Comparison of ENCODE assay signal across 12 mouse cellular contexts in the genomic region with DNA sequence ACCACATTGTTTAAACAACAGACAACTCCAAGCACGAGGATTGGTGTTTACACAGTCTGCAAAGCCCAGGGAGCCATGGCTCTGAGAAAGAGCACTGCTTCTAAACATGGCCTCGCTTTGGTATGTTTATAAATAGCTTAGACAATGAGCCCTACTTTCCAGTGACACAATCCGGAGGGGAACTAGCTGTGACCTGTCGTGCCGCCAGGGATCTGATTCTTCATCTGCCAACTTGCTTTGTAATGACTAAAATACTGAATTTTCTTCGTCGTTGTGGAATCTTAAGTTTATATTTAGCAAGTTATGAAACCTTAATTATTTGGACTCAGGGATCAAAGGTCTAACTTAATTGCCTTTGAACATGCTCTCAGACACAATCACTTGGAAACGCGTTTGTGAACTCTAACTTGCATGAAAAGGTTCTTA. TPM values are rescaled to one million over a fixed set of nuclear protein-coding genes. Genes with fewer than 3 reads are reported as not detected.
DNase-seq lines count a peak whose midpoint lies in the region; ATAC-seq and TF ChIP-seq lines count a peak whose summit lies in the region.
"Had no signal": no experiment of that assay in that cellular context is flagged by ENCODE, and none has a peak within 500 bp of the region (broad histone marks: within the 10 kb centered on the region; RNA-seq: fewer than 3 reads in every experiment).

No protein-coding gene starts in this region.

- H3K36me3 ChIP-seq in stomach, embryonic 16.5 days (ENCODE audit: control insufficient read depth, insufficient read depth, low read length), result 0 out of 2 replicates have a peak, but pooled peaks cover 3% of the 10 kb centered on the region
- H3K36me3 ChIP-seq: liver, embryonic 15.5 days had no signal

- H3K9ac ChIP-seq in stomach, embryonic 16.5 days (ENCODE audit: low read length), result no peak overlapping the region
- H3K9ac ChIP-seq: liver, embryonic 15.5 days had no signal

- peaks cover 13% of the 10 kb centered on the region for H3K4me1 ChIP-seq in lung, adult 2 months (ENCODE audit: control insufficient read depth, insufficient read depth, low read length)
- H3K4me1 ChIP-seq in stomach, embryonic 16.5 days (ENCODE audit: control insufficient read depth, insufficient read depth, low read length), result peaks cover 4% of the 10 kb centered on the region; the same call in 1 of the 2 replicates
- H3K4me1 ChIP-seq: liver, embryonic 15.5 days had no signal

- DNase-seq in adrenal gland, postnatal 14 days, result peak; percentile 37
- no peak for DNase-seq in adrenal gland, adult (ENCODE audit: inconsistent age in 2 of 2, low spot score in 1 of 2)
- peak; percentile 53 to 74 for DNase-seq in lung, adult 18-20 months
- DNase-seq in lung, adult 2 months, result no peak
- DNase-seq in kidney, postnatal 36 days, result peak; percentile 59 to 69
- DNase-seq in embryo, embryonic 11 days, result no peak
- no peak for DNase-seq in cerebellum, postnatal 14 days
- DNase-seq: adrenal gland, adult 2 months; gastrocnemius, postnatal 10 days had no signal

- no peak overlapping the region for H3K4me3 ChIP-seq in lung, adult 2 months (replicated peaks; ENCODE audit: extremely low read depth, low read depth, low read length)
- H3K4me3 ChIP-seq in stomach, embryonic 16.5 days (replicated peaks; ENCODE audit: low read length), result no peak overlapping the region
- H3K4me3 ChIP-seq: liver, embryonic 15.5 days had no signal

- no peak for TF ChIP-seq CTCF in lung, adult 2 months (IDR thresholded peaks at IDR 0.05; ENCODE audit: insufficient read depth, low read length)

- TF ChIP-seq POLR2A in lung, adult 2 months (IDR thresholded peaks at IDR 0.05; ENCODE audit: borderline replicate concordance, extremely low read depth, low read depth, low read length), result no peak

- H3K27ac ChIP-seq in stomach, embryonic 16.5 days (ENCODE audit: low read length), result peak overlapping the region; percentile 47; the same call in 1 of the 2 replicates
- H3K27ac ChIP-seq: hindbrain, postnatal 0 days; liver, embryonic 15.5 days had no signal

- ATAC-seq in stomach, embryonic 16.5 days (ENCODE audit: insufficient read depth, low FRiP score), result peak; percentile 72; the same call in 1 of the 2 replicates
- ATAC-seq: hindbrain, postnatal 0 days had no signal

- no peaks in the 10 kb centered on the region for H3K27me3 ChIP-seq in stomach, embryonic 16.5 days (ENCODE audit: control insufficient read depth, insufficient read depth, low read length)
- H3K27me3 ChIP-seq: liver, embryonic 15.5 days had no signal

- no peak overlapping the region for H3K4me2 ChIP-seq in stomach, embryonic 16.5 days (ENCODE audit: low read depth, low read length)
- H3K4me2 ChIP-seq: liver, embryonic 15.5 days had no signal

- H3K9me3 ChIP-seq in stomach, embryonic 16.5 days (replicated peaks; ENCODE audit: control insufficient read depth, low read length), result no peaks in the 10 kb centered on the region
- H3K9me3 ChIP-seq: liver, embryonic 15.5 days had no signal

- WGBS in lung, adult 2 months, result 16% methylated on average over 9 of the region's 9 CpGs
- 24% methylated on average over 9 of the region's 9 CpGs for whole genome bisulfite sequencing in stomach, embryonic 16.5 days

RNA-seq across cellular contexts. Expression of gene Dync2li1, which starts 23.1 kb away (rescaled TPM):
- total RNA-seq in adrenal gland, postnatal 14 days (2021), result 21.7 and 21.9 TPM in 2 replicates
- 5.5 and 11.4 TPM in 2 replicates for polyA plus RNA-seq in lung, adult 2 months (2012; rRNA removed)
- 27.8 and 32.9 TPM in 2 replicates for polyA plus RNA-seq in stomach, embryonic 16.5 days (2015; fragmentation: Nextera tagmentation; extraction: Ambion mirVana)

Comparison
In these comparisons a context has a peak if more than half of its experiments do, and no peak if none do; other contexts are left out.
1. DNase-seq: peak in adrenal gland, postnatal 14 days (single experiment), lung, adult 18-20 months (2 of 2) and kidney, postnatal 36 days (2 of 2); none in adrenal gland, adult (0 of 2), lung, adult 2 months (single experiment), embryo, embryonic 11 days (single experiment) and cerebellum, postnatal 14 days (0 of 2).